Comparison of ENCODE assay signal across 27 mouse cellular contexts in the genomic region with DNA sequence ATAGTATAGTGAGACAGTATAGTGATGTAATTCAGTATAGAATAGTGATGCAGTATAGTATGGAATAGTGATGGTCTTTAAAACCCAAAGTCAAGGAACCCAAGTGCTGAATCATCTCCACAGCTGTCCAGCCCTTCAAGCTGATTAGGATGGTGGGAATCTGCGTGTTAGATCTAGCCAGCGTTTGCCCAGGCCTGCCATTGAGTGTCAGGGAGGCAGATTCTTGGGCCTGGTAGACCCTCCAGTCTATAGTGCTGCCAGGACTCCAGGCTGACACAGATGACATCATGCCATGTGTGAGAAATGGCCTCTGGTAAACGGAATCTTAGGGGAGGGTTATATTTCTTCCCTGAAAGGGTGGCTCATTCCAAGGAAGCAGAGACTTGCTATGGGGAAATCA.
"Had no signal": no experiment of that assay in that cellular context is flagged by ENCODE, and none has a peak within 500 bp of the region (broad histone marks: within the 10 kb centered on the region; RNA-seq: fewer than 3 reads in every experiment).

No protein-coding gene starts in this region.

- H3K4me3 ChIP-seq: limb, embryonic 10.5 days; limb, embryonic 12.5 days; limb, embryonic 13.5 days; limb, embryonic 15.5 days; liver, embryonic 12.5 days; liver, embryonic 13.5 days; liver, embryonic 15.5 days; lung, embryonic 15.5 days; midbrain, embryonic 10.5 days; midbrain, embryonic 12.5 days; midbrain, embryonic 13.5 days; midbrain, embryonic 15.5 days; myocyte; neural tube, embryonic 12.5 days had no signal

- H3K4me1 ChIP-seq: limb, embryonic 15.5 days; liver, embryonic 12.5 days; liver, embryonic 13.5 days; liver, embryonic 15.5 days; neural tube, embryonic 12.5 days had no signal

- H3K36me3 ChIP-seq: limb, embryonic 10.5 days; limb, embryonic 12.5 days; liver, embryonic 12.5 days; liver, embryonic 13.5 days; liver, embryonic 15.5 days; midbrain, embryonic 10.5 days; midbrain, embryonic 12.5 days; midbrain, embryonic 13.5 days; midbrain, embryonic 15.5 days; neural tube, embryonic 12.5 days had no signal

- DNase-seq: left cerebral cortex, postnatal 4 days; liver; liver, embryonic 13.5 days; liver, postnatal 0 days; lung, adult 18-20 months; lung, adult 2 months; lung, embryonic 14.5 days; lung, postnatal 10 days; lung, postnatal 14 days; lung, postnatal 36 days; lung, postnatal 4 days; midbrain, embryonic 14.5 days had no signal

- H3K9me3 ChIP-seq: limb, embryonic 10.5 days; limb, embryonic 12.5 days; limb, embryonic 13.5 days; limb, embryonic 15.5 days; liver, embryonic 12.5 days; liver, embryonic 13.5 days; liver, embryonic 15.5 days; lung, embryonic 15.5 days; midbrain, embryonic 10.5 days; midbrain, embryonic 12.5 days; midbrain, embryonic 13.5 days; midbrain, embryonic 15.5 days; neural tube, embryonic 12.5 days had no signal

- H3K27me3 ChIP-seq: limb, embryonic 12.5 days; limb, embryonic 13.5 days; limb, embryonic 15.5 days; liver, embryonic 12.5 days; liver, embryonic 13.5 days; liver, embryonic 15.5 days; lung, embryonic 15.5 days; midbrain, embryonic 12.5 days; midbrain, embryonic 13.5 days; midbrain, embryonic 15.5 days; neural tube, embryonic 12.5 days had no signal

- H3K27ac ChIP-seq: limb, embryonic 10.5 days; limb, embryonic 12.5 days; limb, embryonic 13.5 days; limb, embryonic 15.5 days; liver, embryonic 12.5 days; liver, embryonic 13.5 days; liver, embryonic 14.5 days; liver, embryonic 15.5 days; lung, embryonic 15.5 days; macrophage; midbrain, embryonic 10.5 days; midbrain, embryonic 12.5 days; midbrain, embryonic 13.5 days; midbrain, embryonic 15.5 days; neural tube, embryonic 12.5 days had no signal
